Mouse (Mus musculus) T-helper 2 cell (primary cell): ENCODE measurements at regions not wholly inside any gene's neighbourhood (a gene's known extent, or its start where the extent isn't known, plus 50 kb on each side); places are given as distances from the start of the nearest gene placed in this dataset.

ENCODE experiments used
- in situ Hi-C: fragments of 300-600 bp; cut with MboI, MseI; formaldehyde crosslinking; loops from one replicate; pipeline ENCODE4 v1.15.1; 2025; ENCODE audit warnings: high pct_unique_total_duplicates

- in situ Hi-C loops: no loop called here
Observed at GRCm38 (mm10) chr4:95105424-95105823, 53.4 kb upstream of the Jun start.

GRCm38 (mm10) chr4:95105926-95106622 is 54.1 kb upstream of the Jun start:
- in situ Hi-C loops: no loop called here

- in situ Hi-C loops: no loop called here
Observed at GRCm38 (mm10) chr4:95106881-95107665, 55.1 kb upstream of the Jun start.

DNA sequence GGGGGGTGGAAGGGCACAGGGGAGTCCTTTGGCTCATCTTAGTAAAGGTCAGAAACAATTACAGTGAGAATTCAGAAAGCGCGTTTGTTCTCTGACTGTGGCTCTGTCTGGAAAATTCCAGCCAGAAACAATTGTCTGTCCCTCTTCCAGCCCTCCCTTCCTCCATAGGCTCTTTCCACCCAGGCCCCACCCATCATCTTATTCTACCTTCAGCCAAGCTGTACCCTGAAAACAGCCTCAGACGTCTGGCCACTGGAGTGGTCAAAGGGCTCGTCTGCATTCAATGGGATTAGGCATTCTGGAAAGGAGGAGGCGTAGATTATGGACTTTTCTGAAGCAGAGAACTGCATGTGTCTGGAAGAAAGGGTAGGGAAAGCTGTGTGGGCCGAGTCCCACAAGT is 56.8 kb upstream of the Jun start:
- in situ Hi-C loops: no loop called here

DNA sequence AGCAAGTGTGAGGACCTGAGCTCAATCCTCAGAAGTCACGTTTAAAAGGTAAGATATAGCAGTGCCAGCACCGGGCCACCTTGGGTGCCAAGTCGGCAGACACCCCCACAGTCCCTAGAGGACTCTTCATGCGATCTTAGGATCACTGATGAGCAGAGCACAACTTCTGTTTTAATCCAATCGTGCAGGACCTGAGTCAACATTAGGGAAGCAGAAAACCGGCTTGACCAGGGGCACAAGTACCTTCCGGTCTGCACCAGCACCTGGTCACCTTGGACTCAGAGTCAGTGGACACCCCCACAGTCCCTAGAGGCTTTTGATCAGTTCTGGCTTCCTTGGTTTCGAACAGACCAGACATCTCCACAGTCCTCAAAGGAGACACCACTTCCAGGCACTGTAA is 58.8 kb upstream of the Jun start:
- in situ Hi-C loops: no loop called here

DNA sequence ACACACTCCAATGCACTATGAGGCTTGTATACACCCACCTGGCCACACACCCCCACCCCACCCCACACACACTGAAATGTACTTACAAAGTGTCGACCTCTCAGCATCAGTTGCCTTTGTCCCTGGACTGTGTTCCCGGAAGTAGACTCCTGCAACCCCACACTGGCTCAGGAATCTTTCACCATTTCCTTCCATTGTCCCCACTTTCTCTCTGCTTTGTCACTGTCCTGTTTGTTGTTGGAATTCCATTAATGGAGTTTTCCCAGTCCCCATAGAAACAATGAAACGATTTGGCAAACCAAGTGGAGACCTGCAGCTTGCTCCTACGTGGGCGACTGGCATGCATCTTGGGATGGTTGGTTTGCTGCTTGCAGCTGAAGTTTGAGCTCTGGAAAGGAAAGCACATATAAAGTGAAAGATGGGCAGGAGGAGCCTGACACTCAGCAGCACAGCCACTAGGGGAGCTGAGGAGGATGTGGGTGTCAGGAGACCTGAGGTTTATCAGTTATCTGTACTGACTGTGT is 65.2 kb upstream of the Jun start:
- in situ Hi-C loops: no loop called here

GRCm38 (mm10) chr4:95120876-95121275 is 68.9 kb upstream of the Jun start:
- in situ Hi-C loops: no loop called here

- in situ Hi-C loops: no loop called here
Observed at GRCm38 (mm10) chr4:95125346-95125745, 73.3 kb upstream of the Jun start.

DNA sequence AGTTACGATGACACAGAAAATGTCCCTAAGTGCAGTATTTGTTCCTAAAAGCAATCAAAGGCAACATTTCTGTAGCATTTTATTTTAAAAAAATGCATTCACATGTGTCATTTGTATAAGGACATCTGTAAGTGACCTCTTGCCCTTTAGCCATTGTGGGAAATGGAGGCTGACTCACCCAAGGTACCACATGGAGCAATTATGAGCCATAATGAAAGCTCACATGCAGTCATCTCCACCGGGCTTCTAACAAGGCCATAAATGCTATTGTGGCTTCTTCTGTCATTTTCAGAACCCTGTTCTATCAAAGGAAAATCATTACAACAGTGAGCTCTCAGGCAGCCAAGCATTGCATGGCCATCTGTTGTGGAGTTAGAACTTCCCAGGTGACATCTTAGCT is 75.9 kb upstream of the Jun start:
- in situ Hi-C loops: no loop called here

- in situ Hi-C loops: no loop called here
Observed at GRCm38 (mm10) chr4:95133815-95134214, 81.8 kb upstream of the Jun start.

GRCm38 (mm10) chr4:95134611-95135010 is 82.6 kb upstream of the Jun start:
- in situ Hi-C loops: no loop called here

DNA sequence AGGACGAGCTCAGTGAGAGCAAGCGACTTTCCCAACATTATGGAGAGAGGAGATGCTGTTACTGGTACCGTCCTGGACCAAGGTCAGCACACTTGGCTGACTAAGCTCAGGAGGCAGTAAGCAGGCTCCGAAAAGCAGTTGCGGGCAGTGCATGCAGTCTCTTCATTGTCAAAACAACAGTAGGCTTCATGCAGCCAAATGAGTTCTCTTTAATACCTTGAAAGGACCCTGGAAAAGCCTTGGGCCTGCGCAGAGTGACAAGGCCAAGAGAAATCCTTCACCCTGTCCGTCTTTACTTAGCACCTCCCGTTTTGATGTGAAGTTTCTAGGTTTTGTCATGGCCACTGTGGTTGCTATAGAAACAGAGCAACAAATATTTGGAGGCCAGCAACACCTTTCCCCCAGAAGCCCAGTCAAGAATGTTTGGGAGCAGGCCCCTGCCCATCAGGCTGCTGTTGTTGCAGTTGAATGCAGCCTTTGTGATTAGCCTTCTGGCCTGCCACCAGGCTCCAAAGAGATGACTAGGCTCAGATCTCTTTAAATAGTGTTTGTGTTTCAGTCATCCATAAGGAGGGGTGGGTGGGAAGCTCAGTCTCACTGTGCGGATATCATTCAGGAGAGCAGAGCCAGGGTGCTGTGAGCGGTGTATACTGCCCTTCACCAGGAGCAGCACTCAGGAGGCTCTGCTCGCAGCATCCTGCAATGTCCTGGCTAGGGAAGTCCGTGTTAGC is 85.6 kb upstream of the Jun start:
- in situ Hi-C loops: no loop called here

- in situ Hi-C loops: no loop called here
Observed at GRCm38 (mm10) chr4:95138676-95139075, 86.7 kb upstream of the Jun start.

DNA sequence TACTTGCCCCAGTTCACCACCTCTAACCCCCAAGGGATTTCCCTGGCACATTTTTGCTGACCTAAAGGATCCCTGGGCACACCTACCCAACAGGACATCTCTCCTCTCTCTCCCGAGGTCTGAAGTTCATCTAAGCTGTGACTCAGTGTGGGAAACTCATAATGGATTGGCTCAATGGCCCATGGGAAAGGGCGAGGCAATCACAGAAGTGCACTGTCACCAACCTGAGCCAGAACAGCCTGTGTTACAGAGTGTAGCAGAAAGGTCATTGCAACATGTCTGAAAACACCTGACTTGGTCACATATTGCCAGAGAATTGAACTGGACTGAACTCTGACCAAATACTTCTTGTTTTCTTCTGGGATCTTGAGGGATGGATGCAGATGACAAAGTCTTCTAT is 89.2 kb upstream of the Jun start:
- in situ Hi-C loops: no loop called here

DNA sequence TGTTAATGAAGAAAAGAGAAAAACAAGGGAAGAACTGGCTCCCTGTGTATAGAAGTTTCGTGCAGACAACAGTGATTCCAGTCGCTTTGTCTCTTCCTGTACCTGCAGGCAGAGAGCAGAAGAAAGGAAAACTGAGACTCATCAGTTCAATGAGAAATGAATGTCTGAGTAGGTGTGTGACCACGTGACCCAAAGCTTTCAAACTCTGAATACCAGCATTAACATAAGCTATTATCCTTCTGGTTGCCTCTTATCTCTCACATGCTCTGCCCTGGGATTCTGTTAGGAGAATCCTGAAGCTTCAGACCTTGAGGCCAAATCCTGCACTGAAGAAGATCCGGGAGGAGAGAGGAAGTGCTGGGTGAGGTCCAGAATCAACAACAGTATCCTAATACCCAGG is 91.1 kb upstream of the Jun start:
- in situ Hi-C loops: no loop called here

DNA sequence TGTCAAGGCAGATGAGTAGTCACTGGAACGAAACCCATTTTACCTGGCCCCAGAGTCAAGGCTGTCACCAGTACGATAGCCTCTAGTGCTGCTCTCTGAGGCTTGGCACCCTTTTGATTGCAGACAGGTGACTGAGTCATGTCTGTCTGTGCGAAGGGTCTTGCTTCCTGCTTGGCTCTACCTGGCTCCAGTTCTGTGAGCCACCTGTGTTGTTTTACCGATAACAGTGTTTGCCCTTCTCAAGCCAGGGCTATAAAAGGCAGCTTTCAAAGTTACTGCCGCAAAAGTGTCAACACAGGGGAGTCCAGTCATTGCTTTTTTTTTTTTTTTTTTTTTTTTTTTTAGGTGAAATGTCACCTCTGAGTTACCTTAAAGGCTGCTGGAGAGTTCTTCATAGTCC is 91.6 kb upstream of the Jun start:
- in situ Hi-C loops: no loop called here

GRCm38 (mm10) chr4:95144440-95144839 is 92.4 kb upstream of the Jun start:
- in situ Hi-C loops: no loop called here

DNA sequence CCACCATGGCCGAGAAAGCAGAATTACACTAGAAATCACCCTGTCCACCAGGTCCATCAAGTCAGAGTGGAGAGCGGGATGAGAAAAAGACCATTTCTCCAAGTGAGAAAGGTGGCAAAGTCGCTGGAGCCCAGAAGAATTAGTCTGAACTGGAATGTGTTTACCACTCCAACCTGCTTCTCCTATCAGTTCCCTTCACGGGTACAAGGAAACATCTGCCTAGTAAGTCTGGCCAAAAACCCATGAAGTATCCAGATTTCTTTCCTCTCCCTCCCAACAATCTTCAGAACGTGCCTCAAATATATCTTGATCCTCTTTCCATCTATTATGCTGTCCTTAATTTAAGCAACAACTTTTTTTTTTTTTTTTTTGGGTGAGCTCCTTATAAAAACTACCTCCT is 94.2 kb upstream of the Jun start:
- in situ Hi-C loops: no loop called here

- in situ Hi-C loops: no loop called here
Observed at GRCm38 (mm10) chr4:95148665-95149064, 96.6 kb upstream of the Jun start.

GRCm38 (mm10) chr4:95151678-95152077 is 99.7 kb upstream of the Jun start:
- in situ Hi-C loops: loop anchor here (10.0 kb wide), 1 partner anchor 97 kb away; the partner anchor contains the start of gene Jun

DNA sequence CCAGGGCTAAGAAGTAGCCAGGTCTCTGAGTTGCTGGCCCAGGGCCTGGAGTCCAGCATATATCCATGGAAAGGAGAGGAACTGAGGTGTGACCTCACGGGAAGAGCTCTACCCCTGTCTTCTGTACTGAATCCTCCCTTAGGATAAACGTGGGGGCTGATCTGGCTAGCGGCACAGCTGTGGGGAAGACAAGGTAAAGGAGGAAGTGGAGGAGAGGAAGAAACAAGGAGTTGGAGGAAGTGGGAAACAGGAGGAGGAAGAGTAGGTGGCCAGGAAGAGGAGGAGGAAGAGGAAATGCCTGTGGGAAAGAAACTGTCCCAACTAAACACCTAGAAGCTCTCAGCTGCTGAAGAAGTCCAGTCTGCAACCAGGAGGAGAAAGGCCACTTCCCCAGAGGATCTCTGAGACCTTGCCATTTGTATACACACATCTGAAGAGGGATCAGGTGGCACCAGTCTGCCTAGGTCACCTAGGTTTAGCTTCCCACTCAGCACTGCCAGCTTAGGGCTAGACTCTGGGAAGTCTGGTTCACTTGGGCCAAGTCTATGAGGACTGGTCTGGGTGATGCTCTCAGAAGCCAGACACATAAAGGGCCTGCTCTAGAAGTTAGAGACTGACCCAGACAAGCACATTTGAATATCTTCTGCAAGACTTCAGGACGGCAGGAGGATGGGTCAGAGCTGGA is 100.6 kb upstream of the Jun start:
- in situ Hi-C loops: loop anchor here (10.0 kb wide), 1 partner anchor 98 kb away; the partner anchor contains the start of gene Jun
